Mouse (Mus musculus): ENCODE data around the gene Dnajc28.

DNA sequence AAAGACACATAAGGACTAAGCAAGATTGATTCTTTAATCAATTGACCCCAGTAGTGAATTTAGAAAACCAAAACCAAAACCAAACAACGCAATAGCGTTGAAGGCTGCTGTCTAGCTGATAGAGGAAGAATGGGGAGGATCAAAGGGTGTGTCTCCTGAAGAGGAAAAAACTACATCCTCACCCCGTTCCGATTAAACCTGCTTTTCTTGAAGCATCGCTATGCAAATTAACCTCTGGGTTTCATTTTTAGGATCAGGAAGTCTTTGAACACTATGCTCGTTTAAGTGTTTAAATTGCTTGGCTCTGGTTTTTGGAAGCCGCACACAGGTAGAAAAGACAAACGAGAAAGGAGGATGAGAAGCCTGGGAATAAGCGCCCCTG lies 22.4 kb downstream of the Dnajc28 start:
- TF ChIP-seq CTCF (IDR thresholded peaks at IDR 0.05; ENCODE audit: low read depth) (no peak), EP300 (IDR thresholded peaks at IDR 0.05; ENCODE audit: low read depth) (no peak)
